Mouse (Mus musculus): Measurements from ENCODE around the gene Pex6.
"Not testable (repeated sequence)": the region's sequence is repeated elsewhere in the genome, so short reads cannot be mapped to it uniquely, and the experiment has no call there.

The Pex6 gene

DNA sequence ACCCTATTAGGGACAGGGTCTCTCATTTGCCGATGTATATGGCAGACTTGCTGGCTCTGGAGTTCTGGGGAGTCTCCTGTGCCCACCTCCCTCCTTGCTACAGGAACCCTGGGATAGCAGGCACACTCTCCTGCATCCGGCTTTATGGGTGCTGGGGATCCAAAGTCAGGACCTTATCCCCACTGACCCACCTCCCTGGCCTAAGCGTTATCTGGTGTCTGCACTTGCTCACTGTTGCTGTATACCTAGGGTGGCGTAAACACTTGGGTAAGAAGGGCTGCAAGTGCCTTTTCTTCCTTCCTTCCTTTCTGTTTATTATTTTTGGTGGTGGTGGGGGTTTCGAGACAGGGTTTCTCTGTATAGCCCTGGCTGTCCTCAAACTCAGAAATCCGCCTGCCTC, 30.0 kb downstream of the Pex6 start:
- no peak for DNase-seq

- DNase-seq = no peak
Measured at GRCm38 (mm10) chr17:46742986-46743385, 31.7 kb downstream of the Pex6 start.

GRCm38 (mm10) chr17:46745506-46745905, 34.2 kb downstream of the Pex6 start:
- no peak for DNase-seq

GRCm38 (mm10) chr17:46747234-46747633, 36.0 kb downstream of the Pex6 start:
- DNase-seq = no peak

DNA sequence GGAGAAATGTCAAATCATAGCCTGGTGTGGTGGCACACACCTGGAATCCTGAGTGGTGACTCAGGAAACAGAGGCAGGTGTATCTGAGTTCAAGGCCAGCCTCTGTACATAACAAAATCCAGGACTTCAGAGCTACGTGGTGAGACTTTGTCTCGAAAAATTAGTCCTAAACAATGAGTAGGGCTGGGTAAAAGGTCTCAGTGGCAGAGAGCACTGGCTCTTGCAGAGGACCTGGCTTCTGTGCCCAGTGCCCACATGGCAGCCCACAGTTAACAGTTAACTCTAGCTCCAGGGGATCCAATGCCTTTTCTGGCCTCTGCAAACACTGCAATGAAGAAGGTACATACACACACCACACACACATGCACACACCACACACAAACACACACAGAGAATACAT, 36.5 kb downstream of the Pex6 start:
- DNase-seq = no peak

GRCm38 (mm10) chr17:46749282-46749681, 38.0 kb downstream of the Pex6 start:
- DNase-seq = no peak

GRCm38 (mm10) chr17:46750580-46750979, 39.3 kb downstream of the Pex6 start:
- no peak for DNase-seq

GRCm38 (mm10) chr17:46751056-46751793, 40.0 kb downstream of the Pex6 start:
- peak in 1 of 2 experiments; percentile 41 for DNase-seq

GRCm38 (mm10) chr17:46751794-46752556, 40.7 kb downstream of the Pex6 start, which contains the start of gene Cnpy3:
Cnpy3 (minus strand) TSS chr17:46752214.
- peak; percentile 97 to 98 for DNase-seq

- no peak for DNase-seq
Measured at GRCm38 (mm10) chr17:46758753-46759152, 47.5 kb downstream of the Pex6 start.

DNA sequence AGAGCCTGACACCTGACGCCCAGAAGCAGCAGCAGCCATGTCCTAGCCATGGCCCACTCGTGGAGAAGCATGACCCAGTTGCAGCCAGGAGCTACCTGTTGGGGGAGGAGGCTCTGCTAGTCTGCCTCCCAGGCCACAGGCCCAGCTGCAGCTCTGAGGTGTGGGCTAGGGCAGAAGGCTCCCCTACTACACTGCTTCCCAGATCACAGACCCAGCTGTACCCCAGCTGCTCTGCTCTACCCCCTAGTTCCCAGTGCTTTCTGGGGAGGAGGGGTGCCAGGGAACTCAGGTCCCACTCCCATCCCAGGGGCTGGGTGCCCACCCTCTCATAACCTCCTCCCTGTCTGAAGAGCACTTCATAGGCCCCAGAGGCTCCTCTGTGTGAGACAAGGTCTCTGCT, 52.3 kb downstream of the Pex6 start, which contains the start of gene Ptcra:
Gene Ptcra (minus strand): TSS at position 169 of the 400 bp plus-strand sequence.
- no peak for DNase-seq

- not testable (repeated sequence) for DNase-seq
Measured at GRCm38 (mm10) chr17:46764916-46765315, 53.7 kb downstream of the Pex6 start.

DNA sequence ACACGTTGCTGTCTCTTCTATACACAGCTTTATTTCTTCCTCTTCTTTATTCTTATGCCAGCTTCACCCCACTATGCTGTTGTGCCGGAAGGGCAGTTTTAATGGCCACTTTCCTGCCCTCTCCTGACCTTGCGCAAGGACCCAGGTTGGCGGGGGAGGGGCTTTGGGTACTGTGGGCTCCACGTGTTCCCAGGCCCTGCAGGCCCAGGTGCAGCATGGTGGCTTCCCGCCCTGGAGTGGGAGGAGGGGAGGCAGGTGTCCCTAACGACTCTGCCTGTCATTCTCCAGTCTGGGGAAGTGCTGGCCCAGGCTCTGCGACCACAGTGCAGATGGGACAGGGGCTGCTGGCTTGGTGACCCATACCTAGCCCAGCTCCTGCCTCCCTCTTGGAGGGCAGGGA, 56.6 kb downstream of the Pex6 start:
- DNase-seq = peak in 1 of 2 experiments; percentile 28

GRCm38 (mm10) chr17:46770546-46770945, 59.3 kb downstream of the Pex6 start:
- no peak for DNase-seq

- DNase-seq = no peak
Measured at GRCm38 (mm10) chr17:46771025-46771424, 59.8 kb downstream of the Pex6 start.

DNA sequence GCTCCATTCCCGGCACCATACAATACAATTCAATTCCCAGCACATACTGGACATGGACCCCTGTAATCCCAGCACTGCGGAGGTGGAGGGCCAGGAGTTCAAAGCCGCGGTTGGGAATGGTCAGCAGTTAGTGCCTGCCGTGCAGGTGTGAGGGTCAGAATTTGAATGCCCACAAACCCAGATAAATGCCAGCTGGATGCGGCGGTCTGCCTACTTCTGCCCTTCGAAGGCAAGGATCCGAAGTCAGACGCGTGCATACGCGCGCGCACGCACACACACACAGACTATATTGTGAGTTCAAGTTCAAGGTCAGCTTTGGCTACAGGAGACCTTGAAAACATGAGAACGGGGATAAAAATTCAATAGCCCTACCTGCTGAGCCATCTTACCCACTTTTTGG, 60.4 kb downstream of the Pex6 start:
- peak in 1 of 2 experiments; percentile 9 for DNase-seq

- DNase-seq = no peak
Measured at GRCm38 (mm10) chr17:46772038-46772403, 60.8 kb downstream of the Pex6 start.

- DNase-seq = peak; percentile 78 to 82
Measured at GRCm38 (mm10) chr17:46772404-46773277, 61.4 kb downstream of the Pex6 start, which contains the start of gene 2310039H08Rik. 2310039H08Rik (plus strand) TSS chr17:46772635.

GRCm38 (mm10) chr17:46773278-46774130, 62.2 kb downstream of the Pex6 start:
- DNase-seq = peak in 1 of 2 experiments; percentile 22

DNA sequence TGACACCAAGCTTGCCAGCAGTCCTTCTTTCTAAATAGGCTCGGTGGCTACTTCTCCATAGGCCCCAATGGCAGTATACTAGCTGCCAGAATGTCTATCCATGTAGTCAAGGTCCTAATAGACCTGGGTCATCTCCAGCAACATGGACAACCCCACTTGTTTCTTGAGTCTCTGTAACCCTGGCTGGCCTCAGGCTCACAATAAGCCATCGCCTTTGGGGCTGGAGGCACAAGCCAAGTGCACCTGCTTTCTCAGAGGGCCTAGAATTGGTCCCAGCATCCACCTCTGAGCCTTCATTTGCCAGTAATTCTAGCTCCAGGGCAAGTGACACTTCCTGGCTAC, 62.8 kb downstream of the Pex6 start:
- DNase-seq = peak in 1 of 2 experiments; percentile 11

DNA sequence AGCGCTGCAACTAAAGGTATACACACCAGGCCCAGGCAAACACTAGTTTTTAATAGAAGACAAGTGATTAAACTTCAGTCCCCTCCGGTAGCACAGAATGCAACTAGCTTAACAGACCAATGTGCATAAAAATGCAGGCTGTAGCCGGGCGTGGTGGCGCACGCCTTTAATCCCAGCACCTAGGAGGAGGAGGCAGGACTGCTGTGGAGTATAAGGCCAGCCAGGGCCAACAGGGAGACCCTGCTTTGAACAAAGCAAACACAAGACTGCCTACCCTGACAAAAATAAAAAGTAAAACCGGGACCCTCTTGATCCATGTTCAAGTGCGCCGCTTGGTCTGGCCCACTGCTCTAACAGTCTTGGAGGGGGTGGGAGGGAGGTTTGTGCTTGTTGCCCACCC, 63.8 kb downstream of the Pex6 start:
- peak in 1 of 2 experiments; percentile 12 for DNase-seq

All from kidney, adult 8-10 months (tissue).